Mouse (Mus musculus): ENCODE results near the gene Hydin. TPM values are rescaled to one million over a fixed set of nuclear protein-coding genes. Genes with fewer than 3 reads are reported as not detected.
A peak's percentile ranks its signal among the peaks of the same experiment; 100 is the strongest.

Gene Hydin
- polyA plus RNA-seq, 1 experiment from 2014 or later = 0.06 TPM

DNA sequence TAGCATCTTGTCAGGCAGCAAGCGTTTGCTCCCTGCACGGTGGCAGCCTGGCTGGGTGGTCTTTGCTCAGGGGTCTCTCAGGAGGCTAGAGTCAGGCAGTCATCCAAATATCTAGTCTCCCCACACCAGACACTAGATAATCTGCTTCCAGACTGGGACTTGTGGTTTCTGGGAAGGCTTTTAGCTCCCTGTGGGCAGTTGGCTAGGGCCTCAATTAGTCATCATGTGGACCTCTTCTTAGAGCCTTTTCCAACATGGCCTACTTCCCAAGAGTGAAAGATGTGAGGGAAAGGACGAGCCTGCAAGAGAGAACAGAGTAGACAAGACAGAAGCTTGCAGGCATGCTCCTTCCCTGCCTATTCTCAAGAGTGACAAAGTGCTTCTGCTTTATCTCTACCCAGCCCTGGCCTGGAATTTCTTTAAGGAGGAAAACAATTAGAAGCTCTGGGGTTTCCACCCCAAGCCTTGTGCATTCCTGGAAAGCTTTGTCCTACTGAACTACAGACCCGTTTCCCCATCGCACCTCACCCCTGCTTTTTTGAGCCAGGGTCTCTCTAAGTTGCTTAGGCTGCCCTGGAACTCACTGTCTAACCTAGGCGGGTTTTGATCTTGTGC lies 338.7 kb downstream of the Hydin start:
- DNase-seq (ENCODE audit: low spot score) = no peak
- no peaks in the 10 kb centered on the region for H3K27me3 ChIP-seq (ENCODE audit: insufficient read depth, poor library complexity, severe bottlenecking)
- H3K9me3 ChIP-seq = no peaks in the 10 kb centered on the region
- H3K27ac ChIP-seq = no peak overlapping the region
- H3K4me1 ChIP-seq = no peaks in the 10 kb centered on the region
- H3K4me3 ChIP-seq = no peak overlapping the region
- WGBS = 46% methylated on average over 6 of the region's 6 CpGs
- no peaks in the 10 kb centered on the region for H3K36me3 ChIP-seq

DNA sequence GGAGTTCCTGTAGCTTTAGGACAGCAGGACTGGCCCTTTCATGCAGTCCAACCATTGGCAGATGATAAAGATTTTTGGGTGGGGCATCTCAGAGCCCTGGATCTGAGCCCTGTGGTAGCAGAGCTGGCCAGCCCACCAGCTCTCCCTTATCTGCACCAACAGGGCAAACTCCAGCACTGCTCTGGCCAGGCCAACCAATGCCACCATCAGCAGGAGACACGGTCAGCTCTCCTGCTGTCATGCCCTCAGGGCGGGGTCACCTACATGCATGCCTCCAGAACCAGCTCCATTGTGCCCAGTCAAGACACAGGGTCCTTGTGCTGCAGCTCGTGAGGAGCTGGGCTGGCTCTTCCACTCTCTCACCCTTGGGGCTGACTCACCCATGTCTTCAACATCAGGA lies 349.0 kb downstream of the Hydin start:
- Histone ChIP-seq H3K4me3 (no peak overlapping the region), H3K27ac (no peak overlapping the region)
- 63% methylated on average over 3 of the region's 3 CpGs for WGBS

DNA sequence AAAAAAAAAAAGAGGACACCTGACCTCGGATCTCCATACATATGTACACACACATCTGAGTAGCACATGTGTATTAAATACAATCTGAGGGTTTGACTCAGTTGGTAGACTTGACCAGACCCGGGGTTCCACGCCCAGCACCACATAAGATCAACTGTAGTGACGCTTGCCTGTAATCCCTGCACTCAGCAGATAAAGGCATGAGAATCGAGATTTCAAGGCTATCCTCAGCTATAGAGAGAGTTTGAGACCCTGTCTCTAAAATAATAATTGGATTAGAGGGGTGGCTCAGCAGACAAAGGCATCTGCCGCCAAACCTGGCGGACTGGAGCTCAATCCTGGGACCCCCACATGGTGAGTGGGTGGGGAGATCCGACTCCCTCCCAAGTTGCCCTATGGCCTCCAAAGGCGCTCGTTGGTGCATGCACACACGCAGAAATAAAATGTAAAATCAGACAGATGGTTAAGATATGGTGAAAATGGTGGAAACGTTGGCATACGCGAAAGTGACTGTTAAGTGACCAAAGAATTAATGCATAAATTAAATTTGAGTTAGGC lies 351.1 kb downstream of the Hydin start:
- 0 out of 2 replicates have a peak overlapping the region, but pooled peaks have one; percentile 86 for H3K27ac ChIP-seq
- H3K4me1 ChIP-seq = peaks cover 16% of the 10 kb centered on the region
- H3K36me3 ChIP-seq = no peaks in the 10 kb centered on the region
- H3K4me3 ChIP-seq = peak overlapping the region; percentile 83
- H3K27me3 ChIP-seq (ENCODE audit: insufficient read depth, poor library complexity, severe bottlenecking) = peaks cover 9% of the 10 kb centered on the region; the same call in 1 of the 2 replicates
- no peaks in the 10 kb centered on the region for H3K9me3 ChIP-seq
- no peak for DNase-seq (ENCODE audit: low spot score)
- WGBS = 26% methylated on average over 14 of the region's 14 CpGs

More for the DNA sequence above, 349.0 kb downstream of the Hydin start:
- no peak for DNase-seq (ENCODE audit: low spot score)
- no peaks in the 10 kb centered on the region for H3K9me3 ChIP-seq
- H3K27me3 ChIP-seq (ENCODE audit: insufficient read depth, poor library complexity, severe bottlenecking) = peaks cover 9% of the 10 kb centered on the region; the same call in 1 of the 2 replicates
- no peaks in the 10 kb centered on the region for H3K36me3 ChIP-seq
- peaks cover 16% of the 10 kb centered on the region for H3K4me1 ChIP-seq

DNA sequence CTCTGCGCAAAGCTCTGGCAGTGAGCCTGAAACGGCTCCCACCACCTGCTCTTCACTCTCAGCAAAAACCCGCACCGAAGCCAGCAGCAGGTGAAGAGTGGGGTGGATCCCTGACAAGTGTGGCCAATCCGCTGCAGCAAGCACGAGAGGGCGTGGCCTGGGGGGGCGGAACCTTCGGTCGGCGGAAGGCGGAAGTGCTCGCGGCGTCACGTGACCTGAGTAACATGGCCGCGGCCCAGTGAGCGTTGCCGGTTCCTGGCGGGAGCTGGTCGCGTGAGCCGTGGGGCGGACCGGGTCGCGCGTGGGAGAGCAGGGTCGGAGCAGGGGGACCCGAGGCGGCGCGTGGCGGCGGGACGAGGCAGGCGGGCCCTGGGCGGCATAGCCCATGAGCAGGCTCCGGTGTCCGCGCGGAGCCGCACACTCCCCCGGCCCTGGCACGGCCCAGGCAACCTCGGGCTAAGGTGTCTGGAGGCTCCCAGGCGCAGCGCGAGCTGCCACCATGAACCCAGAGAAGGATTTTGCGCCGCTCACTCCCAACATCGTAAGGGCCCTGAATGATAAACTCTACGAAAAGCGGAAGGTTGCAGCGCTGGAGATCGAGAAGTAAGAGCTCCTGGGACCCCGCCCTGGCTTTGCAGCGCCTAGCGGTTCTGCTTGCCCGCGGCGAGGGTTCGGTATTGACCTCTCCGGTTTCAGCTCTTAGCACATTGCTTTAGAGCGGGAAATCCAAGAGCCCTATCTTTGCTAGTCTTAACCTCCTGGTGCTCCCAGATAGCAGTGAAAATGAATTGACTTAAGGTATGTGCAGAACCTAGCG lies 351.8 kb downstream of the Hydin start, which contains the start of gene Vac14:
Gene Vac14 (plus strand): TSS at position 195 of the 817 bp plus-strand sequence.
- Histone ChIP-seq H3K4me3 (peak within 1 kb of the TSS; percentile 83), H3K9me3 (no peaks in the 10 kb centered on the region), H3K27ac (peak within 1 kb of the TSS; percentile 86), H3K27me3 (ENCODE audit: insufficient read depth, poor library complexity, severe bottlenecking) (peaks cover 9% of the 10 kb centered on the region; the same call in 1 of the 2 replicates), H3K36me3 (no peaks in the 10 kb centered on the region), H3K4me1 (peaks cover 16% of the 10 kb centered on the region)
- WGBS = under 1% methylated on average over 67 of the region's 67 CpGs
- peak; percentile 99 for DNase-seq (ENCODE audit: low spot score)

DNA sequence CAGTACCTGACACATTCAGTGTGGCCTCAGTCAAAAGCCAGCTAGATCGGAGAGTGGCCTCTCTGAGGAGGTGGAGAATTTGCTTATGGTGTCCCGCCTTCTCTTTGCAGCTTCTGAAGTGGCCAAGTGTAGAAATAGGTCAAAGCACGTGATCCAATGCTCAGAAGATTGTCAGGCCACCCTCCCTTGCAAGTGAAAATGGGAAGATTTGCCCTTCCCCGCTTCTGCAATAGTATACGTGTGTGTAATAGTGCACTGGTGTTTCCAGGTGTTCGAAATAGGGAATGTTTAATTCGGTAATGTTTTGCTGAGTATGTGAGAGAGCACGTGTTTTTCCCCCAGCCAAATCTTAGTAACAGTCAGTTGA lies 352.4 kb downstream of the Hydin start:
- DNase-seq (ENCODE audit: low spot score) = no peak
- WGBS = 22% methylated on average over 8 of the region's 8 CpGs
- peak overlapping the region; percentile 86 for H3K27ac ChIP-seq

DNA sequence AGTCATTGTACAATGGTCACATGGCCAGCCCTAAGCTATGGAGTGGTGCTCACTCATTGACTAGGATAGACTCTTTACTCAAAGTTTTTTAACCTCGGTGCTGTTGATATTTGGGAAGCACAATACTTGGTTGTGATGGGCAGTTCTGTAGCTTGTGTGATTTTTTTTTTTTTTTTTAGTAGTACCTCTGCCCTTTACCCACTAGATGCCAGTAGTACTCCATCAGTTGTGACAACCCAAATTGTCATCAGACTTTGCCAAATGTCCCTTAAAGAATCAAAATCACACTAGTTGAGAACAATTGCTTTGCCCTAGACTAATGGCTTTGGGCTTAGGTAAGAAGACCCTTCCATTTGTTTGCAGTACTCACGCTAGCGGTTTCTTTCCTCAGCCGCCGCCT lies 353.1 kb downstream of the Hydin start:
- 86% methylated on average over 5 of the region's 5 CpGs for WGBS
- no peaks in the 10 kb centered on the region for H3K36me3 ChIP-seq
- peak overlapping the region; percentile 83; the same call in 1 of the 2 replicates for H3K4me3 ChIP-seq

More for the DNA sequence above, 352.4 kb downstream of the Hydin start:
- no peaks in the 10 kb centered on the region for H3K36me3 ChIP-seq
- peaks cover 16% of the 10 kb centered on the region for H3K4me1 ChIP-seq
- peaks cover 9% of the 10 kb centered on the region; the same call in 1 of the 2 replicates for H3K27me3 ChIP-seq (ENCODE audit: insufficient read depth, poor library complexity, severe bottlenecking)
- H3K9me3 ChIP-seq = no peaks in the 10 kb centered on the region
- peak overlapping the region; percentile 83 for H3K4me3 ChIP-seq

DNA sequence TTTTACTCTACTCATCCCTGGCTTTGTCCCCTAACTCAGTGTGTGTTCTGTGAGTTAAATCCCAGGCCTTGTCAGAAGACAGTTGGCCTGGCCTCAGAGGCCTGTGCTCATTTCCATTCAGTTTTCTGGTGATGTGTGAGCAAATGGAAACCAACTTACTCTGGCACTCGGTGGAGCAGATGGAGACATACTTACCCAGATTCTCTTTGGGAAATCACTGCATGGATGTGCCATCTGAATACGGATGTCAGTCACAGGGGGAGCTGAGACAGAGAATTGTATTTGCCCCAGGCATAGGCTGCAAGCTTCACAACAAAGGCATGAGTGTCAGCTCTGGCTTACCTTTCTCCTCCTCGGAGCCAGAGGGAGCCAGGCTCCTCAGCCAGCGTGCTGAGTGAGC lies 359.7 kb downstream of the Hydin start:
- DNase-seq (ENCODE audit: low spot score) = no peak
- Histone ChIP-seq H3K9me3 (no peaks in the 10 kb centered on the region), H3K4me1 (0 out of 2 replicates have a peak, but pooled peaks cover 3% of the 10 kb centered on the region), H3K36me3 (no peaks in the 10 kb centered on the region; the same call in 1 of the 2 replicates), H3K4me3 (no peak overlapping the region), H3K27me3 (ENCODE audit: insufficient read depth, poor library complexity, severe bottlenecking) (no peaks in the 10 kb centered on the region), H3K27ac (no peak overlapping the region)
- 74% methylated on average over 4 of the region's 4 CpGs for WGBS

More for the DNA sequence above, 353.1 kb downstream of the Hydin start:
- DNase-seq (ENCODE audit: low spot score) = no peak
- Histone ChIP-seq H3K27ac (no peak overlapping the region), H3K4me1 (peaks cover 16% of the 10 kb centered on the region), H3K27me3 (ENCODE audit: insufficient read depth, poor library complexity, severe bottlenecking) (peaks cover 9% of the 10 kb centered on the region; the same call in 1 of the 2 replicates), H3K9me3 (no peaks in the 10 kb centered on the region)

DNA sequence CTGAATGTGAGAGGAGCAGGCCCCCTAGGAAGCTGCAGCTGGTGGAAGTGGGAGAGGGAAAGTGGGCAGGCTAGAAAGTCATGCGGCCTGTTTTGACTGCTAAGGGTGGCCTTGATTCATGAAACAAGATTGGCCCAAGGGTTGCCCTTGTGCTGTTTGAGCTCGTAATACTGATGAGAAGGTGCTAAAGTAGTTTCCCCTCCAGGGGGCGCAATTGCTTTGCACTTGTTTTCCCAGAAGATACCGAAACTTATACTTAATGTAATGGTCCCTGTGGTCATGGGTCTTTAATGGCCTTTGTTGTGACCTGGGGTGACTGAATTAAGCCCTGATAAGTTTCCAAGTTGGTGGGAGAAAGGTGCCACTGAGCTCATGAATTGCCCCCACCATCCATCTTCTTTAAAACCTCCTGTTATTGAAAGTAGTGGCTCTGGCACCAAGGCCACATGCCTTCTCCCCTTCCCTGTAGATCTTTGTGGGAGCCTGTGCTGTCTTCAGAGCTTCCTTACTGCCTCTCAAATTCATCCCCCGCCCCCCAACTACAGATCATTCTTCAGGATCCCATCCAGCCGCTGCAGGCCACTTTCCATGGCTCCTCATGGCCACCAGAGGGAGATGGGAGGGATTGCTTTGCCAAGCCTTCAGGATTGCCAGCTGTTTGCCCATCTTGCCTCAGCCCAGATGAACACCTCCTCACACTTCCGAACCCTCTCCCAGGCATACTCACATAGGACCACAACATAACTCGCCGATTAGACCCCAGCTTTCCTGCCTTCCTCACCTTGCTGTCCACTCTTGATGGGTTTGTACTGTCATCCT lies 362.7 kb downstream of the Hydin start:
- WGBS = 71% methylated on average over 9 of the region's 9 CpGs
- DNase-seq (ENCODE audit: low spot score) = no peak
- H3K4me1 ChIP-seq = 0 out of 2 replicates have a peak, but pooled peaks cover 3% of the 10 kb centered on the region
- no peaks in the 10 kb centered on the region for H3K27me3 ChIP-seq (ENCODE audit: insufficient read depth, poor library complexity, severe bottlenecking)
- H3K27ac ChIP-seq = no peak overlapping the region
- H3K36me3 ChIP-seq = peaks cover 28% of the 10 kb centered on the region
- H3K4me3 ChIP-seq = no peak overlapping the region
- H3K9me3 ChIP-seq = no peaks in the 10 kb centered on the region

DNA sequence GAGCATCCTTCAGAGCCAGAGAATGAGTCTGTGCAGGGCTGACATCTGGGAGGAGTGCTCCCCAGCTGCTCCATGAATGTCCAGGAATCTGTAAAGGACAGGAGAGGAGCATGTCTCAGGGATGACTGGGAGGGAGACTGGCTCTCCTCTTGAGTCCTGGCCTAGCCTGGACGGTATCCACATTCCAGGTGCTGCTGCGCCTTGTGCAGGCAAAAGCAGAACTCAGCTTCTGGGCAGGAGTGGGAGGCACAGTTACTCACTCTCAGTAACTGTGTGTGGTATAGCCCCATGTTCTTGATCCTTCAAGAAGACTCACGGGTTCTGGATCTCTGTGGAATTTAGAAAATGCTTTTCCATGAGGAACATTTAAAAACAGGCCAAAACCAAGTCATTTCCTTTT lies 363.3 kb downstream of the Hydin start:
- Histone ChIP-seq H3K36me3 (peaks cover 34% of the 10 kb centered on the region), H3K9me3 (no peaks in the 10 kb centered on the region), H3K4me3 (no peak overlapping the region), H3K4me1 (0 out of 2 replicates have a peak, but pooled peaks cover 3% of the 10 kb centered on the region), H3K27me3 (ENCODE audit: insufficient read depth, poor library complexity, severe bottlenecking) (no peaks in the 10 kb centered on the region), H3K27ac (no peak overlapping the region)
- DNase-seq (ENCODE audit: low spot score) = no peak
- 92% methylated on average over 3 of the region's 3 CpGs for WGBS

DNA sequence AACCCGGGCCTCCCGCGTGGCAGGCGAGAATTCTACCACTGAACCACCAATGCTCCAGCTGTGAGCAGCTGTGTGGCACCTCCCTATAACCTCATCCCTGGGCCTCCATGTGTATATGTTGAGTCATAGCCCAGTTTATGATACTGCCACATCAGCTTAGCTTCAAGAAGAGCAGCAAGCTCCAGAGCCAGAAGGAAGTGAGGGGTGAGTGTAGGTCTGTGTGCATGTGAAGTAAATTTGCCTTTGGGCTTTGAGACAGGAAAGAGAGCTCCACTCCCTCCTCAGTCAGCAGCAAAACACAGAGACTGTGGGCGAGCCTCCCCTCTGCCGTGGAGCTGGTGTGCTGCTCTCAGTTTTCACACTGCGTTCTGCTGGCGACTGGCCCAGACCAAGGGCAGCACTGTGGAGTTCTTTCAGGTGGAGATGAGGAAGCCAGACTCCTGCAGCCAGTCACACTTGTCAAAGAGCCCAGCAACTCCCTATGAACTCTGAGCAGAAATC lies 363.8 kb downstream of the Hydin start:
- WGBS = 86% methylated on average over 8 of the region's 8 CpGs
- no peak overlapping the region for H3K27ac ChIP-seq
- DNase-seq (ENCODE audit: low spot score) = no peak

DNA sequence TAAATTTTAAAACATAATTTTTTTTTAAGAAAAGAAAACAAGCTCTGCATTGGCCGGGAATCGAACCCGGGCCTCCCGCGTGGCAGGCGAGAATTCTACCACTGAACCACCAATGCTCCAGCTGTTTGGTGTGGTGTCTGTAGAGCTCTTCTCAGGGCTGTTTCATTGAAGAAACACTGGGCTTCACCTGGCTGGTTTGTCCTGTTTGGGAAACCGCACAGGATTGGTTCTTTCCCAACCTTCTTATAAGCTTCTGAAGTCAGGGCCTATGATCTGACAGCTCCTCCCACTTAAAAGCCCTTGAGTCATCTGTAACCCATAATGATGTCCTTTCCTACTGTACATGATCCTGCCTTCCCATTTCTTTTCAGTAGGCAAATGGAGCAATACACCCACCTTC lies 364.4 kb downstream of the Hydin start:
- 90% methylated on average over 7 of the region's 7 CpGs for WGBS
- H3K27me3 ChIP-seq (ENCODE audit: insufficient read depth, poor library complexity, severe bottlenecking) = no peaks in the 10 kb centered on the region
- peaks cover 45% of the 10 kb centered on the region for H3K36me3 ChIP-seq
- 0 out of 2 replicates have a peak, but pooled peaks cover 3% of the 10 kb centered on the region for H3K4me1 ChIP-seq
- no peak for DNase-seq (ENCODE audit: low spot score)
- H3K9me3 ChIP-seq = no peaks in the 10 kb centered on the region
- H3K4me3 ChIP-seq = no peak overlapping the region
- no peak overlapping the region for H3K27ac ChIP-seq

More for the DNA sequence above, 363.8 kb downstream of the Hydin start:
- Histone ChIP-seq H3K4me1 (0 out of 2 replicates have a peak, but pooled peaks cover 3% of the 10 kb centered on the region), H3K4me3 (no peak overlapping the region), H3K9me3 (no peaks in the 10 kb centered on the region), H3K27me3 (ENCODE audit: insufficient read depth, poor library complexity, severe bottlenecking) (no peaks in the 10 kb centered on the region), H3K36me3 (peaks cover 40% of the 10 kb centered on the region)

DNA sequence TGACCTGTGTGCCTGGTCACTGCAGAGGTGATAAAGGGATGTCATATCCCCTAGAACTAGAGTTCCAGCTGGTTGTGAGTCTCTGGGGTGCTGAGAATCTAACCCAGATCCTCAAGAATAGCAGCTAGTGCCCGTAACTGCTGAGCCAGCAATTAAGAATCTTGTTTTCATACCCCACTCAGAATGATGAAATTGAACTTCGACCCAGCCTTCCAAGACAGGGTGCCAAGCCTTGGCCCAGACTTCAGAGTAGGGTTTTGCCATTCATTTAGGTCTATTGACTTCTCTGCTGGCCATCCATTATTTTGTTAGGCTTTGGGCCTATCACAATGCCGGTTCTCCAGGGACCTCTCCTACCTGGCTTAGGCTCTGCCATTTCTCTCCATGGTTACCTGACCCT lies 367.0 kb downstream of the Hydin start:
- H3K27me3 ChIP-seq (ENCODE audit: insufficient read depth, poor library complexity, severe bottlenecking) = no peaks in the 10 kb centered on the region
- peaks cover 64% of the 10 kb centered on the region for H3K36me3 ChIP-seq
- H3K9me3 ChIP-seq = no peaks in the 10 kb centered on the region
- no peak overlapping the region for H3K4me3 ChIP-seq
- DNase-seq (ENCODE audit: low spot score) = no peak
- H3K27ac ChIP-seq = no peak overlapping the region
- no peaks in the 10 kb centered on the region for H3K4me1 ChIP-seq
- WGBS = 93% methylated on average over 3 of the region's 3 CpGs
